Mouse (Mus musculus): ENCODE results near the gene Hook2. TPM values are rescaled to one million over a fixed set of nuclear protein-coding genes. Genes with fewer than 3 reads are reported as not detected.
A peak's percentile ranks its signal among the peaks of the same experiment; 100 is the strongest.

Gene Hook2
- polyA plus RNA-seq, 1 experiment from 2014 or later = 18.7 TPM

DNA sequence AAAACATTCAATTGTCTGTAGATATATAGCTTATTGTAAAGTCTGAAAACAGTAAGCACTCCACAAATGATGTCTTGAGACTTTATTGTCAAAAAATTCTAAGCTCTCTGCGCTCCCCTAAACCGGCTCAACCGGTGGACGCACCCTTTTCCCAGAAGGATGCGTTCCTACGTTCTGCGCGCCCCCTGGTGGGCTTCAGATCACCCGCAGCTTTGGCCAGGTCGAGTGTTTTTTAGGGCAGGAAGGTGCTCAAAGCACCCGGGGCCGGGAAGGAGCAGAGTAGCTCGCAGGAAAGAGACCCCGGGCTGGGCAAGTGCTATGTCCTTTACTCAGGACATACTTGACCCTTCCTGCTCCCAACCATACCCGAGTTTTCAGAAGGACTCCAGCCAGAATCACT lies 593 bp upstream of the Hook2 start:
- peak overlapping the region; percentile 58 for H3K4me3 ChIP-seq (ENCODE audit: low read length)
- H3K27ac ChIP-seq (ENCODE audit: low read depth, low read length) = peak overlapping the region; percentile 62; the same call in 1 of the 2 replicates
- H3K4me2 ChIP-seq (replicated peaks; ENCODE audit: low read depth, low read length) = peak overlapping the region; percentile 88
- no peaks in the 10 kb centered on the region for H3K36me3 ChIP-seq (ENCODE audit: control insufficient read depth, insufficient read depth, low read length)
- H3K27me3 ChIP-seq (ENCODE audit: control insufficient read depth, insufficient read depth, low read length) = peaks cover 1% of the 10 kb centered on the region; the same call in 1 of the 2 replicates
- WGBS = under 1% methylated on average over 15 of the region's 15 CpGs
- peak; percentile 32 for ATAC-seq (ENCODE audit: low FRiP score, low TSS enrichment)
- peaks cover 22% of the 10 kb centered on the region for H3K4me1 ChIP-seq (ENCODE audit: control insufficient read depth, insufficient read depth, low read length)
- H3K9ac ChIP-seq (ENCODE audit: low read depth, low read length) = peak overlapping the region; percentile 67
- H3K9me3 ChIP-seq (ENCODE audit: control insufficient read depth, low read length) = no peaks in the 10 kb centered on the region

DNA sequence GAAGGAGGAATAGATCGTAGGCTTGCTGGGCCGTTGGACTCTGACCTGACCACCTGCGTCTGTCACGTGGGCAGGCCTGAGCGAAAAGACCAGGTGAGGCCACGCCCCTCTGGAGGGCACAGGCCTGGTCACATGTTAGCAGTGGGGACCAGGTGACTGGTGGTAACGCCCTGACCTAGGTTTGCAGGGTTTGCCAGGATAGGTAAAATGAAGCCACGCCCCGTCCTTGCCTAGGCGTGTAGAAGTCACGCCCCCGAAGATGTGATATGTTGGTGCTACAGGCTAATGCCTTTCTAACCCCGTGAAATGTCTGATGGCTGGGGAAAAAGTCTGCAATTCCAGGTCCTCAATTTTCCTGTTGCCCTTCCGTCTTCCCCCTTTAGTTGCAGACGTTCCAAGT lies 433 bp downstream of the Hook2 start:
- under 1% methylated on average over 15 of the region's 15 CpGs for WGBS

DNA sequence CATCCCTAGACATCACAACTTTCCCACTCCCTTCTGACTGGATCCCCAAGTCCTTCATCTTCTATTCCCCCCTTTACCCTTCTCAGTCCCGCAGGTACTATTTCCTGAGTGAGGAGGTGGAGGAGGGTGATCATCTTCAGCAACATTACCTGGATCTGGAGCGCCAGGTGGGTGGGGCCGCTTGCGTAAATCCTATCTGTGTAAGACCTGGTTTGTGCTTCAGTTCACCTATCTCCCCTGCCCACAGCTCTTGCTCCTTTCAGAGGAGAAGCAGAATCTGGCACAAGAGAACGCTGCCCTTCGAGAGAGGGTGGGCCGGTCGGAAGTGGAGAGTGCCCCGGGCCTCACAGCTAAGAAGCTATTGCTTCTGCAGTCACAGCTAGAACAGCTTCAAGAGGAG lies 4.0 kb downstream of the Hook2 start:
- WGBS = 91% methylated on average over 9 of the region's 9 CpGs
- no peak for ATAC-seq (ENCODE audit: low FRiP score, low TSS enrichment)

More for the DNA sequence above, 433 bp downstream of the Hook2 start:
- peak overlapping the region; percentile 88 for H3K4me2 ChIP-seq (replicated peaks; ENCODE audit: low read depth, low read length)
- peak overlapping the region; percentile 58 for H3K4me3 ChIP-seq (ENCODE audit: low read length)
- ATAC-seq (ENCODE audit: low FRiP score, low TSS enrichment) = peak; percentile 75; the same call in 1 of the 2 replicates
- peaks cover 7% of the 10 kb centered on the region; the same call in 1 of the 2 replicates for H3K27me3 ChIP-seq (ENCODE audit: control insufficient read depth, insufficient read depth, low read length)
- H3K9me3 ChIP-seq (ENCODE audit: control insufficient read depth, low read length) = no peaks in the 10 kb centered on the region
- peak overlapping the region; percentile 67 for H3K9ac ChIP-seq (ENCODE audit: low read depth, low read length)
- no peaks in the 10 kb centered on the region for H3K36me3 ChIP-seq (ENCODE audit: control insufficient read depth, insufficient read depth, low read length)
- H3K4me1 ChIP-seq (ENCODE audit: control insufficient read depth, insufficient read depth, low read length) = peaks cover 14% of the 10 kb centered on the region; the same call in 1 of the 2 replicates
- peak overlapping the region; percentile 70 for H3K27ac ChIP-seq (ENCODE audit: low read depth, low read length)

DNA sequence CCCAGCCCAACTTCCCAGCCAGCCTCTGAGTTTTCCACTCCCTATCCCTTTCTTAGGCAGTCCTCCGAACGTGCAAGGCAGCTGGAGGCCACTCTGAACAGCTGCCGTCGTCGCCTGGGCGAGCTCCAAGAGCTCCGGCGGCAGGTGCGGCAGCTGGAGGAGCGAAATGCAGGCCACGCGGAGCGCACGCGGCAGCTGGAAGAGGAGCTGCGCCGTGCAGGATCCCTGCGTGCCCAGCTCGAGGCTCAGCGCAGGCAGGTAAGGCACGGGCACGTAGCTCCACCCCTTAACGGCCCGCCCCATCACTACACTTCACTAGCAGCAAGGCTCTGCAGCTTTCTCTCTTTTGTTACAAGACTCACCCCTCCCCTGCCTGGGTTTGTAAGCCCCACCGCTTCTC lies 5.3 kb downstream of the Hook2 start:
- H3K4me1 ChIP-seq (ENCODE audit: control insufficient read depth, insufficient read depth, low read length) = no peaks in the 10 kb centered on the region
- H3K4me2 ChIP-seq (replicated peaks; ENCODE audit: low read depth, low read length) = no peak overlapping the region
- H3K9me3 ChIP-seq (ENCODE audit: control insufficient read depth, low read length) = no peaks in the 10 kb centered on the region
- no peaks in the 10 kb centered on the region; the same call in 1 of the 2 replicates for H3K36me3 ChIP-seq (ENCODE audit: control insufficient read depth, insufficient read depth, low read length)
- H3K27me3 ChIP-seq (ENCODE audit: control insufficient read depth, insufficient read depth, low read length) = peaks cover 7% of the 10 kb centered on the region; the same call in 1 of the 2 replicates
- no peak overlapping the region for H3K27ac ChIP-seq (ENCODE audit: low read depth, low read length)
- 21% methylated on average over 25 of the region's 25 CpGs for WGBS
- ATAC-seq (ENCODE audit: low FRiP score, low TSS enrichment) = no peak
- no peak overlapping the region for H3K9ac ChIP-seq (ENCODE audit: low read depth, low read length)
- H3K4me3 ChIP-seq (ENCODE audit: low read length) = no peak overlapping the region

More for the DNA sequence above, 4.0 kb downstream of the Hook2 start:
- Histone ChIP-seq H3K9ac (ENCODE audit: low read depth, low read length) (no peak overlapping the region), H3K27ac (ENCODE audit: low read depth, low read length) (no peak overlapping the region), H3K36me3 (ENCODE audit: control insufficient read depth, insufficient read depth, low read length) (no peaks in the 10 kb centered on the region; the same call in 1 of the 2 replicates), H3K4me2 (replicated peaks; ENCODE audit: low read depth, low read length) (no peak overlapping the region), H3K4me3 (ENCODE audit: low read length) (no peak overlapping the region), H3K27me3 (ENCODE audit: control insufficient read depth, insufficient read depth, low read length) (peaks cover 7% of the 10 kb centered on the region; the same call in 1 of the 2 replicates), H3K4me1 (ENCODE audit: control insufficient read depth, insufficient read depth, low read length) (peaks cover 4% of the 10 kb centered on the region; the same call in 1 of the 2 replicates), H3K9me3 (ENCODE audit: control insufficient read depth, low read length) (no peaks in the 10 kb centered on the region)

DNA sequence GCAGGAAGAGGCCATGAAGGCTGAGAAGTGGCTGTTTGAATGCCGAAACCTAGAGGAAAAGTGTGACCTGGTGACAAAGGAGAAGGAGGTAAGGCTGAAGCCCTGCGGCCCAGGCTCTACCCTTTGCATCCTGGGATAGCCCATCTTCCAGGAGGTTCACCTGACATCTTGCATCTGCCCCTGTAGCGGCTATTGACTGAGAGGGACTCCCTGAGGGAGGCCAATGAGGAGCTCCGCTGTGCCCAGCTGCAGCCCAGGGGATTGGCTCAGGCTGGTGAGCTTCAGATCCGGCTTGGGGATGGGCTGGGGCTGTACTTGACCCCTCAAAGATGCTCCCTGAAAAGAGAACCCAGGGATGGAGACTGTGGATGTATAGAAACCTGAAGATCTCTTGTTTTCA lies 6.6 kb downstream of the Hook2 start:
- Histone ChIP-seq H3K4me1 (ENCODE audit: control insufficient read depth, insufficient read depth, low read length) (no peaks in the 10 kb centered on the region), H3K27me3 (ENCODE audit: control insufficient read depth, insufficient read depth, low read length) (peaks cover 7% of the 10 kb centered on the region; the same call in 1 of the 2 replicates), H3K4me2 (replicated peaks; ENCODE audit: low read depth, low read length) (no peak overlapping the region), H3K27ac (ENCODE audit: low read depth, low read length) (no peak overlapping the region), H3K9me3 (ENCODE audit: control insufficient read depth, low read length) (no peaks in the 10 kb centered on the region), H3K36me3 (ENCODE audit: control insufficient read depth, insufficient read depth, low read length) (no peaks in the 10 kb centered on the region; the same call in 1 of the 2 replicates), H3K4me3 (ENCODE audit: low read length) (no peak overlapping the region), H3K9ac (ENCODE audit: low read depth, low read length) (no peak overlapping the region)
- 87% methylated on average over 5 of the region's 5 CpGs for WGBS
- ATAC-seq (ENCODE audit: low FRiP score, low TSS enrichment) = peak; percentile 25; the same call in 1 of the 2 replicates

DNA sequence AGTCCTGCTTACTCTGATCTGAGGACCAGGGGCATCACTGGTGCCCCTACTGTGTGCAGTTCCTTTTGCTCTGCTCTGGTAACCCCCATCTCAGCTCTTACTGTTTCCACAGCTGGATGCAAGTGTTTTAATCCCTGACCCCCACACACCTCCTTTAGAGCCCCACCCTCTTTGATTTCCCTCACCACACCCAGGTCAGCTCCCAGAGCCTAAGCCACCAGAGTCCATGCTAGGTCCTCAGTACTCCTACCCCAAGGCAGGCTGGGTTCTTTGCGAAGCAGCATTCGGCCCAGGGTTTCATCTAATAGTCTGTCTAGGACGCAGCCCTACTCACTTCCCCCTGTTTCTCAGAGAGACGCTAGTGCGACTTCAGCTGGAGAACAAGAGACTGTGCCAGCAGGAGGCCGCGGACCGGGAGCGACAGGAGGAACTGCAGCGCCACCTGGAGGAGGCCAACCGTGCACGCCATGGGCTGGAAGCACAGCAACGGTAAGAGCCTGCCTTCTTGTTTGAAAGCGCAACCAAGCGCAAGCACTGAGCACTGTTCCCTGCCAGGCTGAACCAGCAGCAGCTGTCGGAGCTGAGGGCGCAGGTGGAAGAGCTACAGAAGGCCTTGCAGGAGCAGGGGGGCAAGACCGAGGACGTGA lies 7.4 kb downstream of the Hook2 start:
- H3K27me3 ChIP-seq (ENCODE audit: control insufficient read depth, insufficient read depth, low read length) = peaks cover 7% of the 10 kb centered on the region; the same call in 1 of the 2 replicates
- no peaks in the 10 kb centered on the region; the same call in 1 of the 2 replicates for H3K36me3 ChIP-seq (ENCODE audit: control insufficient read depth, insufficient read depth, low read length)
- no peak overlapping the region for H3K27ac ChIP-seq (ENCODE audit: low read depth, low read length)
- H3K4me1 ChIP-seq (ENCODE audit: control insufficient read depth, insufficient read depth, low read length) = no peaks in the 10 kb centered on the region
- H3K4me2 ChIP-seq (replicated peaks; ENCODE audit: low read depth, low read length) = 0 out of 2 replicates have a peak overlapping the region, but pooled peaks have one; percentile 5
- no peak overlapping the region for H3K4me3 ChIP-seq (ENCODE audit: low read length)
- H3K9ac ChIP-seq (ENCODE audit: low read depth, low read length) = no peak overlapping the region
- 5% methylated on average over 19 of the region's 19 CpGs for WGBS
- peak; percentile 73 for ATAC-seq (ENCODE audit: low FRiP score, low TSS enrichment)
- no peaks in the 10 kb centered on the region for H3K9me3 ChIP-seq (ENCODE audit: control insufficient read depth, low read length)

DNA sequence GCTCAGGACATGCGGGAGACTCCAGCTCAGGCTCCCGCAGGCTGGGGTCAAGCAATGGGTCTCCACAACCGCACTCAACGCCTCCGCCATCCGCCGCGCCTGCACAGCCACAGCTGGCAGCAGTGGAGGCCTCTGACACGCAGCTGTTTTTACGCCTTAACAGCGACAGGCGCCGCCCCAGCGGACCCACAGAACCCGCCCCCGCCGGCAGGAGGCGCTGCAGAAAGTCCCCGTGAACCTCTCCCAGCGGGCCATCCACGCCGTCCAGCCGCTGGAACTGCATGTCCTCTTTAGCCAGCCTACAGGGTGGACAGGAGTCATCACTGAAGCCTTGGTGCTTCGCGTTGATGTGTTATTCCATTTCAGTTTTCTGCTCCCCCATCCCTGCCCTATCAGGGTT lies 17.3 kb downstream of the Hook2 start:
- H3K27ac ChIP-seq (ENCODE audit: low read depth, low read length) = no peak overlapping the region
- no peaks in the 10 kb centered on the region for H3K9me3 ChIP-seq (ENCODE audit: control insufficient read depth, low read length)
- no peak overlapping the region for H3K9ac ChIP-seq (ENCODE audit: low read depth, low read length)
- peaks cover 21% of the 10 kb centered on the region for H3K27me3 ChIP-seq (ENCODE audit: control insufficient read depth, insufficient read depth, low read length)
- ATAC-seq (ENCODE audit: low FRiP score, low TSS enrichment) = no peak
- WGBS = 21% methylated on average over 25 of the region's 25 CpGs
- H3K4me1 ChIP-seq (ENCODE audit: control insufficient read depth, insufficient read depth, low read length) = no peaks in the 10 kb centered on the region
- H3K4me3 ChIP-seq (ENCODE audit: low read length) = no peak overlapping the region
- no peaks in the 10 kb centered on the region for H3K36me3 ChIP-seq (ENCODE audit: control insufficient read depth, insufficient read depth, low read length)
- H3K4me2 ChIP-seq (replicated peaks; ENCODE audit: low read depth, low read length) = no peak overlapping the region

DNA sequence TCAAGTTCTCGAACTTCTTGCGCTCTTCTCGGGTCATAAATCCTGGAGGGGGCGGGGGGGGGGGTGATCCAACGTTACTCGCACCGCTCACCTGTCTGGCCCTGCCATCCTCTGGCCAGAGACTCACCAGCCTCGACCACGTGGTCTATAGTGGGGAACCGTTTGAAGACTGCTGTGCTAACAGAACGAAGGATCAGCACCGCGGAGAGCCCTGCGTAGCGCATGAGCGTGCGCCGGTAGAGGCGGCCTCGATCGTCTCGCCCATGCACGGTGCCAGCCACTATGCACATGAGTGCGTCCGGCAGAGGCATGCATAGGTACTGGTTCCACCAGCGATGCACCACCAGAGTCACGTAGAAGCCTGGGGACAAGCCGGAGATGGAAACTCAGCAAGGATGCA lies 20.8 kb downstream of the Hook2 start:
- peak; percentile 43; the same call in 1 of the 2 replicates for ATAC-seq (ENCODE audit: low FRiP score, low TSS enrichment)
- 13% methylated on average over 28 of the region's 28 CpGs for WGBS
- no peak overlapping the region for H3K27ac ChIP-seq (ENCODE audit: low read depth, low read length)
- no peak overlapping the region for H3K4me2 ChIP-seq (replicated peaks; ENCODE audit: low read depth, low read length)
- H3K4me3 ChIP-seq (ENCODE audit: low read length) = no peak overlapping the region
- H3K9me3 ChIP-seq (ENCODE audit: control insufficient read depth, low read length) = no peaks in the 10 kb centered on the region
- H3K27me3 ChIP-seq (ENCODE audit: control insufficient read depth, insufficient read depth, low read length) = peaks cover 27% of the 10 kb centered on the region
- no peak overlapping the region for H3K9ac ChIP-seq (ENCODE audit: low read depth, low read length)
- no peaks in the 10 kb centered on the region for H3K4me1 ChIP-seq (ENCODE audit: control insufficient read depth, insufficient read depth, low read length)
- no peaks in the 10 kb centered on the region for H3K36me3 ChIP-seq (ENCODE audit: control insufficient read depth, insufficient read depth, low read length)

DNA sequence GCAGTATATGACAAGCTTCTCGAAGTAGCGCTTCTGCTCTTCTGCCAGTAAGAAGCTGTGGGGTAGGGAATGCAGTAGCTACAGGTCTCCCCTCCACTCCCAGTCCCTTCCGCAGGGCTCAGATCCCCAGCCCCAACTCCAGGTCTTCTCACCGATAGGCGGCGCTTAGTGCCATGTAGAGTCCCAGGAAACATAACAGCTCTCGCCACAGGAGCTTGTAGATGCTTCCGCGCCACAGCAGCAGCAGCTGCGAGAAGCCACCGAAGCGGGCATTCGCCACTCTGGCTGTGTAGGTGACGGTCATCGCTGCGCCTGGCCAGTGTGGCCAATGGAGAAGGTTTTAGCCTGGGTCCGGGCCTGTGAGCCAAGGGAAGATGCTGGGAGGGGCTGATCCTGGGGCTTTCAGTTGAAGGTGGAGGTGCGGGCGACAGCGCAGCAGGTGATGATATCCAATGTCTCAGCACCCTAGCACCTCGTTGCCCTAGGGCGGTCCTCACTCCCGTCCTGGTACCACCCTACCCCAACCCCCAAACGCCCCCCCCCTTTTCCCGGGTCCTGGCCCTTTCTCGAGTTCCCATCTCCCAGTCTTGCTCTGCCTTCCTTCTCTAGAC lies 22.9 kb downstream of the Hook2 start:
- 6% methylated on average over 26 of the region's 26 CpGs for WGBS
- Histone ChIP-seq H3K4me3 (ENCODE audit: low read length) (peak overlapping the region; percentile 25), H3K36me3 (ENCODE audit: control insufficient read depth, insufficient read depth, low read length) (peaks cover 10% of the 10 kb centered on the region), H3K9ac (ENCODE audit: low read depth, low read length) (no peak overlapping the region), H3K27ac (ENCODE audit: low read depth, low read length) (no peak overlapping the region), H3K9me3 (ENCODE audit: control insufficient read depth, low read length) (no peaks in the 10 kb centered on the region), H3K4me2 (replicated peaks; ENCODE audit: low read depth, low read length) (peak overlapping the region; percentile 40), H3K27me3 (ENCODE audit: control insufficient read depth, insufficient read depth, low read length) (peaks cover 23% of the 10 kb centered on the region), H3K4me1 (ENCODE audit: control insufficient read depth, insufficient read depth, low read length) (no peaks in the 10 kb centered on the region)
- ATAC-seq (ENCODE audit: low FRiP score, low TSS enrichment) = peak; percentile 76
